Mouse (Mus musculus): Measurements from ENCODE around the gene Pcp4. TPM values are rescaled to one million over a fixed set of nuclear protein-coding genes. Genes with fewer than 3 reads are reported as not detected.

Pcp4 gene
- polyA plus RNA-seq, 1 experiment from 2014 or later: 97.1 TPM

GRCm38 (mm10) chr16:96494079-96494478 lies 26.7 kb downstream of the Pcp4 start:
- H3K4me3 ChIP-seq: no peak overlapping the region
- ATAC-seq (ENCODE audit: low FRiP score): no peak
- H3K4me1 ChIP-seq: peaks cover 16% of the 10 kb centered on the region
- H3K27ac ChIP-seq: no peak overlapping the region
- no peak overlapping the region for H3K9ac ChIP-seq
- no peaks in the 10 kb centered on the region for H3K9me3 ChIP-seq (replicated peaks)
- H3K27me3 ChIP-seq: no peaks in the 10 kb centered on the region
- WGBS: 81% methylated on average over 6 of the region's 6 CpGs
- H3K4me2 ChIP-seq (replicated peaks): no peak overlapping the region
- no peaks in the 10 kb centered on the region for H3K36me3 ChIP-seq

- no peak overlapping the region for H3K4me2 ChIP-seq (replicated peaks)
- H3K4me3 ChIP-seq: no peak overlapping the region
- no peaks in the 10 kb centered on the region for H3K36me3 ChIP-seq
- no peak overlapping the region for H3K9ac ChIP-seq
- 0 out of 2 replicates have a peak overlapping the region, but pooled peaks have one; percentile 2 for H3K27ac ChIP-seq
- WGBS: 55% methylated on average over 7 of the region's 7 CpGs
- ATAC-seq (ENCODE audit: low FRiP score): no peak
- no peaks in the 10 kb centered on the region for H3K9me3 ChIP-seq (replicated peaks)
- H3K27me3 ChIP-seq: no peaks in the 10 kb centered on the region
- peaks cover 25% of the 10 kb centered on the region for H3K4me1 ChIP-seq
Observed at GRCm38 (mm10) chr16:96498951-96499350, 31.5 kb downstream of the Pcp4 start.

GRCm38 (mm10) chr16:96501241-96501640 lies 33.8 kb downstream of the Pcp4 start:
- H3K4me3 ChIP-seq: no peak overlapping the region
- H3K9ac ChIP-seq: no peak overlapping the region
- H3K9me3 ChIP-seq (replicated peaks): no peaks in the 10 kb centered on the region
- H3K27me3 ChIP-seq: no peaks in the 10 kb centered on the region
- whole genome bisulfite sequencing: 75% methylated on average over 6 of the region's 6 CpGs
- ATAC-seq (ENCODE audit: low FRiP score): no peak
- no peak overlapping the region for H3K27ac ChIP-seq
- peaks cover 24% of the 10 kb centered on the region for H3K4me1 ChIP-seq
- no peaks in the 10 kb centered on the region for H3K36me3 ChIP-seq
- H3K4me2 ChIP-seq (replicated peaks): no peak overlapping the region

- WGBS: 76% methylated on average over 3 of the region's 3 CpGs
- peaks cover 19% of the 10 kb centered on the region for H3K4me1 ChIP-seq
- ATAC-seq (ENCODE audit: low FRiP score): no peak
- no peak overlapping the region for H3K4me2 ChIP-seq (replicated peaks)
- H3K27ac ChIP-seq: no peak overlapping the region
- H3K9me3 ChIP-seq (replicated peaks): no peaks in the 10 kb centered on the region
- no peaks in the 10 kb centered on the region for H3K36me3 ChIP-seq
- no peaks in the 10 kb centered on the region for H3K27me3 ChIP-seq
- H3K4me3 ChIP-seq: no peak overlapping the region
- H3K9ac ChIP-seq: no peak overlapping the region
Observed at GRCm38 (mm10) chr16:96502586-96502985, 35.2 kb downstream of the Pcp4 start.

GRCm38 (mm10) chr16:96514466-96514865 lies 47.1 kb downstream of the Pcp4 start:
- ATAC-seq (ENCODE audit: low FRiP score): no peak
- 72% methylated on average over 3 of the region's 3 CpGs for WGBS
- H3K27ac ChIP-seq: no peak overlapping the region
- no peak overlapping the region for H3K9ac ChIP-seq
- H3K4me1 ChIP-seq: 0 out of 2 replicates have a peak, but pooled peaks cover 2% of the 10 kb centered on the region
- H3K27me3 ChIP-seq: 0 out of 2 replicates have a peak, but pooled peaks cover 3% of the 10 kb centered on the region
- H3K4me3 ChIP-seq: no peak overlapping the region
- no peak overlapping the region for H3K4me2 ChIP-seq (replicated peaks)
- H3K9me3 ChIP-seq (replicated peaks): no peaks in the 10 kb centered on the region
- H3K36me3 ChIP-seq: no peaks in the 10 kb centered on the region

GRCm38 (mm10) chr16:96527476-96527875 lies 60.1 kb downstream of the Pcp4 start:
- no peaks in the 10 kb centered on the region for H3K27me3 ChIP-seq
- peaks cover 8% of the 10 kb centered on the region; the same call in 1 of the 2 replicates for H3K4me1 ChIP-seq
- 90% methylated on average over 3 of the region's 3 CpGs for WGBS
- no peak overlapping the region for H3K9ac ChIP-seq
- H3K4me2 ChIP-seq (replicated peaks): no peak overlapping the region
- H3K9me3 ChIP-seq (replicated peaks): no peaks in the 10 kb centered on the region
- no peak overlapping the region for H3K27ac ChIP-seq
- no peak overlapping the region for H3K4me3 ChIP-seq
- ATAC-seq (ENCODE audit: low FRiP score): no peak
- H3K36me3 ChIP-seq: no peaks in the 10 kb centered on the region

- H3K9ac ChIP-seq: no peak overlapping the region
- H3K36me3 ChIP-seq: no peaks in the 10 kb centered on the region
- no peak overlapping the region for H3K4me2 ChIP-seq (replicated peaks)
- no peaks in the 10 kb centered on the region for H3K27me3 ChIP-seq
- no peak overlapping the region for H3K27ac ChIP-seq
- H3K4me1 ChIP-seq: peaks cover 8% of the 10 kb centered on the region; the same call in 1 of the 2 replicates
- no peak overlapping the region for H3K4me3 ChIP-seq
- H3K9me3 ChIP-seq (replicated peaks): no peaks in the 10 kb centered on the region
- ATAC-seq (ENCODE audit: low FRiP score): no peak
- WGBS: 90% methylated on average over 4 of the region's 4 CpGs
Observed at GRCm38 (mm10) chr16:96528471-96528870, 61.1 kb downstream of the Pcp4 start.

GRCm38 (mm10) chr16:96529896-96530568 lies 62.6 kb downstream of the Pcp4 start:
- Histone ChIP-seq H3K27me3 (no peaks in the 10 kb centered on the region), H3K36me3 (no peaks in the 10 kb centered on the region), H3K4me1 (peaks cover 8% of the 10 kb centered on the region; the same call in 1 of the 2 replicates), H3K4me3 (no peak overlapping the region), H3K27ac (no peak overlapping the region), H3K9ac (no peak overlapping the region), H3K4me2 (replicated peaks) (no peak overlapping the region), H3K9me3 (replicated peaks) (no peaks in the 10 kb centered on the region)
- ATAC-seq (ENCODE audit: low FRiP score): 0 out of 2 replicates have a peak, but pooled peaks have one; percentile 26
- 65% methylated on average over 9 of the region's 9 CpGs for WGBS

- no peaks in the 10 kb centered on the region for H3K9me3 ChIP-seq (replicated peaks)
- no peaks in the 10 kb centered on the region for H3K36me3 ChIP-seq
- H3K4me1 ChIP-seq: peaks cover 8% of the 10 kb centered on the region; the same call in 1 of the 2 replicates
- no peak overlapping the region for H3K9ac ChIP-seq
- H3K4me2 ChIP-seq (replicated peaks): no peak overlapping the region
- no peak overlapping the region for H3K27ac ChIP-seq
- no peak for ATAC-seq (ENCODE audit: low FRiP score)
- WGBS: 65% methylated on average over 3 of the region's 3 CpGs
- H3K27me3 ChIP-seq: no peaks in the 10 kb centered on the region
- no peak overlapping the region for H3K4me3 ChIP-seq
Observed at GRCm38 (mm10) chr16:96530569-96530898, 63.1 kb downstream of the Pcp4 start.

- ATAC-seq (ENCODE audit: low FRiP score): no peak
- Histone ChIP-seq H3K4me1 (peaks cover 8% of the 10 kb centered on the region; the same call in 1 of the 2 replicates), H3K9ac (no peak overlapping the region), H3K4me2 (replicated peaks) (no peak overlapping the region), H3K4me3 (no peak overlapping the region), H3K27me3 (no peaks in the 10 kb centered on the region), H3K36me3 (no peaks in the 10 kb centered on the region), H3K27ac (no peak overlapping the region), H3K9me3 (replicated peaks) (no peaks in the 10 kb centered on the region)
- 86% methylated on average over 4 of the region's 4 CpGs for WGBS
Observed at GRCm38 (mm10) chr16:96531029-96531428, 63.6 kb downstream of the Pcp4 start.

- H3K4me3 ChIP-seq: no peak overlapping the region
- ATAC-seq (ENCODE audit: low FRiP score): no peak
- peaks cover 8% of the 10 kb centered on the region; the same call in 1 of the 2 replicates for H3K4me1 ChIP-seq
- 76% methylated on average over 8 of the region's 8 CpGs for WGBS
- no peaks in the 10 kb centered on the region for H3K9me3 ChIP-seq (replicated peaks)
- H3K4me2 ChIP-seq (replicated peaks): no peak overlapping the region
- H3K27me3 ChIP-seq: no peaks in the 10 kb centered on the region
- no peaks in the 10 kb centered on the region for H3K36me3 ChIP-seq
- H3K9ac ChIP-seq: no peak overlapping the region
- no peak overlapping the region for H3K27ac ChIP-seq
Observed at GRCm38 (mm10) chr16:96533710-96534109, 66.3 kb downstream of the Pcp4 start.

- H3K27ac ChIP-seq: no peak overlapping the region
- no peak overlapping the region for H3K9ac ChIP-seq
Observed at GRCm38 (mm10) chr16:96535271-96535670, 67.9 kb downstream of the Pcp4 start.

GRCm38 (mm10) chr16:96536426-96536825 lies 69.0 kb downstream of the Pcp4 start:
- Histone ChIP-seq H3K9ac (no peak overlapping the region), H3K4me1 (no peaks in the 10 kb centered on the region), H3K36me3 (no peaks in the 10 kb centered on the region), H3K9me3 (replicated peaks) (no peaks in the 10 kb centered on the region), H3K4me2 (replicated peaks) (no peak overlapping the region), H3K27me3 (no peaks in the 10 kb centered on the region), H3K27ac (no peak overlapping the region), H3K4me3 (no peak overlapping the region)
- ATAC-seq (ENCODE audit: low FRiP score): no peak

More at GRCm38 (mm10) chr16:96535271-96535670, 67.9 kb downstream of the Pcp4 start:
- H3K9me3 ChIP-seq (replicated peaks): no peaks in the 10 kb centered on the region
- ATAC-seq (ENCODE audit: low FRiP score): no peak
- peaks cover 3% of the 10 kb centered on the region; the same call in 1 of the 2 replicates for H3K4me1 ChIP-seq
- 88% methylated on average over 4 of the region's 4 CpGs for WGBS
- H3K4me3 ChIP-seq: no peak overlapping the region
- no peaks in the 10 kb centered on the region for H3K27me3 ChIP-seq
- no peak overlapping the region for H3K4me2 ChIP-seq (replicated peaks)
- no peaks in the 10 kb centered on the region for H3K36me3 ChIP-seq
